Mouse (Mus musculus) cerebellum, adult (tissue): ENCODE measurements around the gene Hoxd9.

ENCODE experiments used
- ATAC-seq: cut with Nextera tagmentation; 2 replicates; pipeline ENCODE4 v1.9.2; 2017; ENCODE audit warnings: mild to moderate bottlenecking, moderate library complexity, mixed read lengths; ENCODE audit not compliant: insufficient number of reproducible peaks, low FRiP score, low TSS enrichment

Hoxd9 gene

GRCm38 (mm10) chr2:74728303-74728680 lies 30.8 kb downstream of the Hoxd9 start:
- no peak for ATAC-seq

- no peak for ATAC-seq
Observed at GRCm38 (mm10) chr2:74730331-74730730, 32.8 kb downstream of the Hoxd9 start.

GRCm38 (mm10) chr2:74731055-74731454 lies 33.5 kb downstream of the Hoxd9 start:
- no peak for ATAC-seq

- ATAC-seq, result no peak
Observed at GRCm38 (mm10) chr2:74731799-74732512, 34.4 kb downstream of the Hoxd9 start.

GRCm38 (mm10) chr2:74732513-74733316 lies 35.2 kb downstream of the Hoxd9 start:
- no peak for ATAC-seq

DNA sequence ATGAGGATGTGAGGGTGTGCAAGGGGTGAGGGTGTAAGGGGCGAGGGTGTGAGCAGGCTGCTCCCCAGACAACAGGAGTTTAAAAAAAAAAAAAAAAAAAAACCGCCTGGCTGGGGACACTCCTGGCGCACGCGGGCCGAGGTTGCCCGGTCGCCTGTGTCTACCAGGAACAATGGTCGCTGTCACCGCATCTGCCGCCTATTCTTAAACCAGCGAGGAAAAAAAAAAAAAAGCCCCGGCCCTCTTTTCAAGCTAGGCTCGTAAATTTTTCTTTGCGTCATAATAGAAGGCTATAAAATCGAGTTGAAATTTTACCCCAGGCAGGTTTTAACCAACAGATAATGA lies 35.8 kb downstream of the Hoxd9 start:
- no peak for ATAC-seq

DNA sequence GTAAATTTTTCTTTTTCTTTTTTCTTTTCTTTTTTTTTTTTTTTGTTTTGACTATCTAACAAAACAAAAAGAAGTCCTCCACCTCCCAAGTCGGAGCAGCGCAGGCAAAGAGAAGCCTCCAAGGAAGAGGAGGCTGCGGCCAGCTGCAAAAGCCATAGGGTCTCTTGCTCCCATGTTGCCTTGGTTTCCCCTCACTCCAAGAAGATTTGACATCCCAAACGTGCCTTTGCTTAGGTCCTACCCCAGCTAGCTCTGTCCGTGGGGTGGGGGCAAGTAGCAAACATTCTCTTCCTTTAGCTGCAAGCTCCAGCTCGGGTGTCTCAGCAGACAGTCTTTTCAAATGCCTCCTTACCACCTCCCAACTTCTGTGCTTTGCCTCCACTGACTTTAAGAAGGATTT lies 36.2 kb downstream of the Hoxd9 start:
- ATAC-seq, result no peak

DNA sequence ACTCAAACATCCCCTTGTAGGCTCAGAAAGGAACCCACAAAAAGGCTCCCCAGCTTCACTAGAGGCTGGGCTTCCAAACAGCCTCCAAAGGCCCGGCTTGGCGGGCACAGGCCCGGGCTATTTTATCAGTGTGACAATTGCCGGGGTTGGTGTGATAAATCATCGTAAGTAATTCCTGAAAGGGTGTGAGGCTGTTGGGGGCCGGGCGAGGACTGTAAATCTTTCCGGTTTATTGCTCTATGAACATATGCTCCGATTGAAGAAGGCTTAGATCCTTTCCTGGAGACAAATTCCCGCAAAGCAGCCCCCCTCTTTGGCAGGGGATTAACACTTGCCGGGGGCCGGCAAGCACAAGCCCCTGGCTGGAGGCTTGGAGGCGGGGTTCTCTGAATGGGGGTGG lies 36.9 kb downstream of the Hoxd9 start:
- ATAC-seq, result no peak

GRCm38 (mm10) chr2:74734996-74735811 lies 37.7 kb downstream of the Hoxd9 start:
- no peak for ATAC-seq

DNA sequence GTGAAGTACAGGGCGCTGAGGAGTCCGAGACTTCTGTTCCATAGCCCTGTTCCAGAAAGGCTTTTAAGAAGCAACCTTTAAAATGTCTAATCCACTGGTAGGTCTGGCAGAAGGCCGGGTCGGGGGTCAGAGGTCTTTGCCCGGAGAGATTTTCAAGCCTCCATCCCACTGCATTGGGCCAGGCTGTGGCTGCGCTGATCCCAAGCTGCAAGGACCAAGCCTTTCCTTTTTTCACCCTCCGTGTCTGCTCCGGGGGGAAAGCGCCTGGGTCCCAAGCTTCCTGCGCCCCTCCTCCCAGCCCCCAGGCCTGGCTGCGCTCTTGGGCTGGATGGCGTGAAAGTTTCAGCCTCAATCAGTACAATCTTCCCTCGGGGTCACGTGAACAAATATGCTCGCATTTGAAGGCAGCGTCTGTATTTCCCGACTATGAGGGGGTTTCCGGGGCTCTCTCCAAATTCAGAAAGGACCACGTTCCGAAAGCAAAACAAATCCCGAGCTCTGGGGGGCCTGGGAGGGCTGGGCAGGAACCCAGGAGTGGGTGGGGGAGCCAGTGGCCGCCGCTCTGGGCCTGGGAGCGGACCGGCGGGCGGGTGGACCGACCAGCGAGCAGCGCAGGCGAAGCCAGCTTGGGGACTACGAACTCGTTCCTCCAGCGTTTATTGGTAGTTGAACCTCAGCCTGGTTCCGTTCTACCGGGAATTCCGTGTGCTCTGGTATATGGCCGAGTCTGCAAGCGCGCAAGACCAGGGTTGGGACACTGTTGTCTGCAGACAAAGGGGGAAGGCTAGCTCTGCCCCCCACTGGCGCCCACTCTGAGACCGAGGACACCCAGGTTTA lies 38.5 kb downstream of the Hoxd9 start:
- no peak for ATAC-seq

DNA sequence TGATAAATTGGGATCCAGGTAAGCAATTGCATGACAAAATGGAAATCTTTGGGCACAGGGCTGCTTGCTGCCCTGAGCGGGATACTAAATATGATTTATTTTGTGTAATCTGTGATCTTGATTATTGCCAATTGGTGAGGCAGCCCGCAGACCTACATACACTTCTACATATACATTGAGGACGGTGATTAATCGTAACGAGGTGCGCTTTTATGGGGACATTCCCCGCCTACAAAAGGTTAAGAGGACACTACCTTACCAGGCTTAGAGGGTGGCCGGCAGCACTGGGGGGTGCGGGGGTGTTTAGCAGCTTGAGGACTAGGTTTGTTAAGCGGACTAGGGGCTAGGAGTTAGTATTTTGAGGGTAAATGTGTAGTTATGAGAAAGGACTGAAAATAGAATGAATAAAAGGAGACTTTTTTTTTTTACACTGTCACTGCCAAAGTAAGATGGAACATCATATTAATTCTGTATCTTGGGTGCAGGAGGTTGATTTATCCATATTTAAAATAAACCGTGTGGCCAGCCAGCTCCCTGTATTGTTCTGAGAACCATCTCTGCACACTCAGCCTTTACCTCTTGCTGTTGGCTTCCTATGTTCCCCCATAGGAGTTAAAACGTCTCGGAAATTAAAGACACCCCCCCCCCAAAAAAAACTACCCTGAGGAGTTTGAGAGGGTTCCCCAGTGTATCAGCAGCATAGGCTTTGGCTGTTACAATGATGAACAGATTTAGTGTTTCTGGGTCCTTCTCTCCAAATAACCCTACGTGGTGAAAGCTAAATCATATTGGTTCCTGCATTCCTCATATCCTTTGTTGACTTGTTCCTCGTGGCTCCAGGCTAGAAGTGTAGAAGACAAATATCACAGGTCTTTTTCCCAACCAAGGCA lies 39.4 kb downstream of the Hoxd9 start:
- no peak for ATAC-seq

DNA sequence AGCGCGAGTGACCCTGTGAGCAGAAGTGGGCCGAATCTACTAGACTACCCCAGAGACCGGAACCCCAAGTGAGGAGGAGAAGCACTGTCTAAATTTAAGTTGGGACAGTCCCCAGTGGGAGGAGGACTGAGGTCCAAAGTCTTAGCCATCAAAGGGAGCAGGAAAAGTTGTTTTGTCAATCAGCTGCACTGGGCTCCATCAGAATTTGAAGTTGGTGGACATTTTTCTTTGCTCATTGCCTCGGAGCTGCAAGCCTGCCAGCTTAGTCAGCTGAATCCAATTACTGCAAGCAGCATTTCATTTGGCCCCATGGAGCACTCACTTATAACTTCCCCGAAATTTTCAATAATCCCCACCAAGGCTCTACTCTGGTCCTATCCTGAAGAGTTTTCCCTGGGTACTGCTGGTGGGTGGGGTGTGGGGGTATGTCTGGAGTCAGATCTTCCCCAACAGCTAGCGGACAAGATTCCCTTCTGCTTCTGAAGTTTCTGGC lies 40.1 kb downstream of the Hoxd9 start:
- no peak for ATAC-seq

GRCm38 (mm10) chr2:74738623-74739475 lies 41.3 kb downstream of the Hoxd9 start:
- ATAC-seq, result no peak

DNA sequence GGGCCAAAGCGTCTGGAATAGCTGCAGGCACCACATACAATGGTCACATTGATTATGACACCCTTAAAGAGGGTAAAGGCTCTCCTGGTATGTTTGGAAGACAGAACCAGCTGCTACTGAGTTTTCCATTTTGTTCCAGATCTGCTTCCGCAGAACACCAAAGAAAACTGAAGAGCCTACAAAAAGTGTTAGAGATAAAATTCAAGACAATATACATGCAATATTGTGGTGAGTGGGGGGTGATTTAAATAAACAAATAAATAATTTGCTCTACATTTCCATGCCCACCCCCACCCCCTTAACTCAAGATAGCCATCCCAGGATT lies 41.9 kb downstream of the Hoxd9 start:
- ATAC-seq, result no peak

- ATAC-seq, result no peak
Observed at GRCm38 (mm10) chr2:74739869-74740268, 42.3 kb downstream of the Hoxd9 start.

DNA sequence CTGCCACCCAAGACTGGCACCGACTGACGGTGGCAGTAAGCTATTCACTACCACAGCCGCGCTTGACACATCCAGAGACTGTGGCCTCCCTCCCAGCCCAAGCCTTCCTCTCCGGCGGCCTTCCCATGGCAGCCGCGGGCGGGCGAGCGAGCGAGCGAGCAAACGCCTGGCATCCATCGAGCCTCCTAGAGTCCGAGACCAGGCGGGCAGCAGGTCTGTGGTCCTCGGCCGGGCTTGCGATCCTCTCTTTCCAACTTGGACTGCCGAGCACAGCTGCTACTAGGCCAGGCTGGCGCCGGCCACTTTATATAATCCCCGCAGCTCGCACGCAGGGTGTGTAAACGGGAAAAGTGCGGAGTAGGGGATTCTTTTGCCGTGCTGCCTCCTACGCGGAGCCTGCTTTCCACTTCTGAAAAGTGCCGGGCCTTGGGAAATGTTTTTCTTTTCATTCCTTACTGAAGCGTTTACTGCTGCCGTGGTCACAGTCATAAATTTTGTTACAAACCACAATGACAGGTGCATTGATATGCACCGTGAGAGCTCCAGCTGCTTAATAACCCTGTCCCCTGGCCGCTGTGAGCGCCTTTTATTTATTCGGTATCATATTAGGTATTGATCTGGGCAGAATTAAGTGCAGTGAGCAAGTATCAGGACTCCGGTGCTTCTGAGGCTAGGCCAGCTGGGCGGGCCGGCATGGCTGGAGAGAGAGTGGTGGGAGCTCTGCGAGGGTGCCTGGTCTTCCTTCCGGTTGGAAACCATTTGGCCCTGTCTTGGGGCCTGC lies 43.0 kb downstream of the Hoxd9 start:
- no peak for ATAC-seq

DNA sequence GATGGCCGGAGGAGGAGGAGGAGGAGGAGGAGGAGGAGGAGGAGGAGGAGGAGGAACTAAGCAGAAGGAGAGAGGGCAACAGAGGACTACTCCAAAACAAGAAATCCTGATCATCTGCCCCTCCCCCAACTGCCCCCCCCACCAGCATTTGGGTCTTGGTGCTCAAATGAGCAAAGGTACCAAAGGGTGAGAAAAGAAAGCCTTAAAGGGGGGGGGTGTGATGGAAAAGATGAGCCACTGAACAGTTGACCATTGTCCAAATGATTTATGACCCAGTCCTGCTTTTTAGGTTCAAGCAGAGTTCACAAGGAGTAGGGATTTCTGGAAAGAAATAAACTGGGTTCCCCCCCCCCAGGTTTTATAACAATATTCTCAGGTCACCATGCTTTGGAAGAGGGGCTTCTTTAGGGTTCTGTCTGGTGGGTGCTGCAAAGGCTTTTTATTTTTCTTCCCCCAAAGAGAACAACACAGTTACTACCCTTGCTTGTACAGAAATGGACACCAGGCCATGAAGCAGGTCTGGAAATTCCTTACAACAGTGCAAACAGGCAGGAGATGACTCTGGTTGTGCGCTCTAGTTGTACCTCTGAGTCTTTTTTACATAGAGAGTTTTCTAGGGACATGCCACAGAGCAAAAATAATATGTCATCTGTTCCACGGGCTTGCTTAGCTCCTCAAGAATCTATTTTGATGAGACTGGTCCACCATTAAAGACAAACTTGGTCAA lies 43.9 kb downstream of the Hoxd9 start:
- no peak for ATAC-seq
